Comparison of ENCODE assay signal across 10 mouse cellular contexts in the genomic region with DNA sequence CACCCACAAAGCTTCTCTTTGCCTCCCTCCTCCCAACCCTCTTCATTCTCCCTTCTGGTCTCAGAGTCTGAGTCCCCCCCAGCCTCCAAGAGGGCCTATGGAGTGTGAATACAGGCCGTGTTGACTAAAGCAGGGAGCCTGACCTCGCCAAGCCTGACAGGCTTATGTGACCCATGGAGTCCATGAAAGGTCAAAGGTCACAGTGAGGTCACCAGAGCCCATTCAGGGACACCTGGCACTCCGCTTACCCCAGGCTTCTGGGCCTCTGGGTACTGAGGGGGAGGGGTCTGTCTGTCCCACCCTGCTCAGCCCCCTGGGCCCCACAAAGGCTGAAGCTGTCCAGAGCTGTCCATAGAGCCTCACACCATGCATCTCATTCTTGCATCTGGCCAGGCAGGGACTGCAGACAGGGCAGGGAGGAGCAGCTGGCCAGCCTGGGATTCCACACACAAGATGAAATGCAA. TPM values are rescaled to one million over a fixed set of nuclear protein-coding genes. Genes with fewer than 3 reads are reported as not detected.
DNase-seq lines count a peak whose midpoint lies in the region; ATAC-seq and TF ChIP-seq lines count a peak whose summit lies in the region.
"Had no signal": no experiment of that assay in that cellular context is flagged by ENCODE, and none has a peak within 500 bp of the region (broad histone marks: within the 10 kb centered on the region; RNA-seq: fewer than 3 reads in every experiment).

No protein-coding gene starts in this region.

- H3K9ac ChIP-seq in forebrain, postnatal 0 days: no peak overlapping the region
- no peak overlapping the region for H3K9ac ChIP-seq in midbrain, embryonic 12.5 days (replicated peaks)
- H3K9ac ChIP-seq in midbrain, embryonic 15.5 days: no peak overlapping the region
- H3K9ac ChIP-seq in liver, embryonic 15.5 days: no peak overlapping the region
- H3K9ac ChIP-seq in intestine, embryonic 16.5 days (ENCODE audit: low read depth, low read length): no peak overlapping the region

- H3K4me2 ChIP-seq in forebrain, postnatal 0 days (ENCODE audit: low read depth): no peak overlapping the region
- H3K4me2 ChIP-seq in midbrain, embryonic 12.5 days (replicated peaks): no peak overlapping the region
- no peak overlapping the region for H3K4me2 ChIP-seq in midbrain, embryonic 15.5 days
- no peak overlapping the region for H3K4me2 ChIP-seq in liver, embryonic 15.5 days
- H3K4me2 ChIP-seq in intestine, embryonic 16.5 days (ENCODE audit: low read depth, low read length): no peak overlapping the region

- 3% methylated on average over 3 of the region's 3 CpGs for WGBS in forebrain, embryonic 10.5 days
- WGBS in forebrain, postnatal 0 days: 6% methylated on average over 3 of the region's 3 CpGs
- 5% methylated on average over 3 of the region's 3 CpGs for WGBS in midbrain, embryonic 12.5 days
- 7% methylated on average over 3 of the region's 3 CpGs for WGBS in midbrain, embryonic 15.5 days
- 27% methylated on average over 3 of the region's 3 CpGs for WGBS in liver, embryonic 15.5 days (ENCODE audit: insufficient replicate concordance)
- WGBS in intestine, embryonic 16.5 days: 20% methylated on average over 3 of the region's 3 CpGs

- no peaks in the 10 kb centered on the region for H3K27me3 ChIP-seq in forebrain, embryonic 10.5 days (ENCODE audit: poor library complexity, severe bottlenecking)
- no peaks in the 10 kb centered on the region for H3K27me3 ChIP-seq in forebrain, postnatal 0 days (ENCODE audit: insufficient read depth, low read length)
- H3K27me3 ChIP-seq in midbrain, embryonic 12.5 days: no peaks in the 10 kb centered on the region
- H3K27me3 ChIP-seq in midbrain, embryonic 15.5 days (replicated peaks): no peaks in the 10 kb centered on the region
- H3K27me3 ChIP-seq in liver, embryonic 15.5 days: no peaks in the 10 kb centered on the region
- H3K27me3 ChIP-seq in intestine, embryonic 16.5 days (replicated peaks; ENCODE audit: control insufficient read depth, insufficient read depth, low read length): no peaks in the 10 kb centered on the region

- H3K36me3 ChIP-seq in forebrain, embryonic 10.5 days (replicated peaks): no peaks in the 10 kb centered on the region
- H3K36me3 ChIP-seq in forebrain, postnatal 0 days (ENCODE audit: insufficient read depth): no peaks in the 10 kb centered on the region
- no peaks in the 10 kb centered on the region for H3K36me3 ChIP-seq in midbrain, embryonic 12.5 days
- no peaks in the 10 kb centered on the region for H3K36me3 ChIP-seq in midbrain, embryonic 15.5 days (replicated peaks)
- no peaks in the 10 kb centered on the region for H3K36me3 ChIP-seq in liver, embryonic 15.5 days (replicated peaks)
- H3K36me3 ChIP-seq in intestine, embryonic 16.5 days (ENCODE audit: control insufficient read depth, insufficient read depth, low read length): no peaks in the 10 kb centered on the region

- peak overlapping the region; percentile 83 for H3K27ac ChIP-seq in forebrain, embryonic 10.5 days
- no peak overlapping the region for H3K27ac ChIP-seq in forebrain, postnatal 0 days (ENCODE audit: low read depth, low read length)
- H3K27ac ChIP-seq in midbrain, embryonic 12.5 days (replicated peaks): 0 out of 2 replicates have a peak overlapping the region, but pooled peaks have one; percentile 30
- no peak overlapping the region for H3K27ac ChIP-seq in midbrain, embryonic 15.5 days
- no peak overlapping the region for H3K27ac ChIP-seq in liver, embryonic 15.5 days (replicated peaks)
- H3K27ac ChIP-seq in intestine, embryonic 16.5 days (ENCODE audit: low read length): no peak overlapping the region

- H3K4me3 ChIP-seq in forebrain, embryonic 10.5 days: 0 out of 2 replicates have a peak overlapping the region, but pooled peaks have one; percentile 5
- H3K4me3 ChIP-seq in forebrain, postnatal 0 days (ENCODE audit: low read depth, low read length): no peak overlapping the region
- H3K4me3 ChIP-seq in midbrain, embryonic 12.5 days: no peak overlapping the region
- H3K4me3 ChIP-seq in midbrain, embryonic 15.5 days: no peak overlapping the region
- no peak overlapping the region for H3K4me3 ChIP-seq in liver, embryonic 15.5 days (replicated peaks)
- H3K4me3 ChIP-seq in intestine, embryonic 16.5 days (ENCODE audit: low read length): no peak overlapping the region

- peaks cover 54% of the 10 kb centered on the region for H3K4me1 ChIP-seq in forebrain, embryonic 10.5 days
- H3K4me1 ChIP-seq in forebrain, postnatal 0 days (ENCODE audit: insufficient read depth): no peaks in the 10 kb centered on the region
- peaks cover 11% of the 10 kb centered on the region for H3K4me1 ChIP-seq in midbrain, embryonic 12.5 days
- H3K4me1 ChIP-seq in midbrain, embryonic 15.5 days: peaks cover 3% of the 10 kb centered on the region; the same call in 1 of the 2 replicates
- H3K4me1 ChIP-seq in liver, embryonic 15.5 days (replicated peaks): peaks cover 11% of the 10 kb centered on the region; the same call in 1 of the 2 replicates
- H3K4me1 ChIP-seq in intestine, embryonic 16.5 days (ENCODE audit: control insufficient read depth, insufficient read depth, low read length): peaks cover 15% of the 10 kb centered on the region

- no peak for TF ChIP-seq CTCF in forebrain, postnatal 0 days (IDR thresholded peaks at IDR 0.05; ENCODE audit: low read depth)

- peak; percentile 74 for DNase-seq in forebrain, embryonic 10.5 days (ENCODE audit: extremely low spot score, low spot score)
- no peak for DNase-seq in forebrain, postnatal 0 days
- no peak for DNase-seq in kidney, adult 9 months
- DNase-seq: left cerebral cortex, postnatal 4 days; thymus, postnatal 14 days had no signal

- ATAC-seq in forebrain, postnatal 0 days: no peak
- ATAC-seq in midbrain, embryonic 12.5 days (ENCODE audit: low FRiP score, low read depth): peak; percentile 82
- ATAC-seq in midbrain, embryonic 15.5 days (replicated peaks): no peak
- ATAC-seq in liver, embryonic 15.5 days (ENCODE audit: insufficient read depth): peak; percentile 52
- ATAC-seq in intestine, embryonic 16.5 days: no peak; the same call in 1 of the 2 replicates
- ATAC-seq in activated CD4-positive, CD25-positive, alpha-beta regulatory T cell, adult 4 months: no peak

- H3K9me3 ChIP-seq in forebrain, embryonic 10.5 days: no peaks in the 10 kb centered on the region
- no peaks in the 10 kb centered on the region for H3K9me3 ChIP-seq in forebrain, postnatal 0 days (ENCODE audit: low read length)
- no peaks in the 10 kb centered on the region for H3K9me3 ChIP-seq in midbrain, embryonic 12.5 days
- H3K9me3 ChIP-seq in midbrain, embryonic 15.5 days: no peaks in the 10 kb centered on the region
- H3K9me3 ChIP-seq in liver, embryonic 15.5 days (replicated peaks): no peaks in the 10 kb centered on the region
- no peaks in the 10 kb centered on the region for H3K9me3 ChIP-seq in intestine, embryonic 16.5 days (ENCODE audit: control insufficient read depth, low read length)

RNA-seq across cellular contexts. Expression of a gene that starts 37.2 kb away (rescaled TPM):
- polyA plus RNA-seq in forebrain, embryonic 10.5 days (2016; fragmentation: Nextera tagmentation; extraction: Ambion mirVana): 2.1 and 2.4 TPM in 2 replicates
- 25.9 and 28.7 TPM in 2 replicates for total RNA-seq in forebrain, postnatal 0 days (2014; rRNA removed)
- polyA plus RNA-seq in forebrain, postnatal 0 days (2015; fragmentation: Nextera tagmentation; extraction: Ambion mirVana): 3.7 and 4.0 TPM in 2 replicates
- polyA plus RNA-seq in midbrain, embryonic 12.5 days (2016; fragmentation: Nextera tagmentation; extraction: Ambion mirVana): 3.7 and 4.5 TPM in 2 replicates
- 5.0 and 6.4 TPM in 2 replicates for polyA plus RNA-seq in midbrain, embryonic 15.5 days (2015; fragmentation: Nextera tagmentation; extraction: Ambion mirVana)
- 0.13 and 0.15 TPM in 2 replicates for polyA plus RNA-seq in liver, embryonic 15.5 days (2015; fragmentation: Nextera tagmentation; extraction: Ambion mirVana)
- polyA plus RNA-seq in intestine, embryonic 16.5 days (2015; fragmentation: Nextera tagmentation; extraction: Ambion mirVana): 0.59 and 0.66 TPM in 2 replicates
- not detected for polyA plus RNA-seq in activated CD4-positive, CD25-positive, alpha-beta regulatory T cell, adult 4 months (2017; shearing (Covaris generic))

RNA-seq across cellular contexts. Expression of a gene that starts 56.2 kb away (rescaled TPM):
- polyA plus RNA-seq in forebrain, embryonic 10.5 days (2016; fragmentation: Nextera tagmentation; extraction: Ambion mirVana): 50.5 and 50.7 TPM in 2 replicates
- total RNA-seq in forebrain, postnatal 0 days (2014; rRNA removed): 49.1 and 66.3 TPM in 2 replicates
- polyA plus RNA-seq in forebrain, postnatal 0 days (2015; fragmentation: Nextera tagmentation; extraction: Ambion mirVana): 39.9 and 50.1 TPM in 2 replicates
- polyA plus RNA-seq in midbrain, embryonic 12.5 days (2016; fragmentation: Nextera tagmentation; extraction: Ambion mirVana): 105 and 109 TPM in 2 replicates
- polyA plus RNA-seq in midbrain, embryonic 15.5 days (2015; fragmentation: Nextera tagmentation; extraction: Ambion mirVana): 53.2 and 56.3 TPM in 2 replicates
- polyA plus RNA-seq in liver, embryonic 15.5 days (2015; fragmentation: Nextera tagmentation; extraction: Ambion mirVana): 11.7 and 12.3 TPM in 2 replicates
- polyA plus RNA-seq in intestine, embryonic 16.5 days (2015; fragmentation: Nextera tagmentation; extraction: Ambion mirVana): 14.4 and 19.9 TPM in 2 replicates
- under 1 TPM in 1 of 2 experiments, not detected in 1; 0.12 TPM for polyA plus RNA-seq in activated CD4-positive, CD25-positive, alpha-beta regulatory T cell, adult 4 months (2017; shearing (Covaris generic))

Comparison
In these comparisons a context has a peak if more than half of its experiments do, and no peak if none do; other contexts are left out.
1. H3K27ac ChIP-seq: peak in forebrain, embryonic 10.5 days (single experiment) and midbrain, embryonic 12.5 days (single experiment); none in forebrain, postnatal 0 days (single experiment), midbrain, embryonic 15.5 days (single experiment), liver, embryonic 15.5 days (single experiment) and intestine, embryonic 16.5 days (single experiment).
2. ATAC-seq: peak in midbrain, embryonic 12.5 days (single experiment) and liver, embryonic 15.5 days (single experiment); none in forebrain, postnatal 0 days (single experiment), midbrain, embryonic 15.5 days (single experiment), intestine, embryonic 16.5 days (single experiment) and activated CD4-positive, CD25-positive, alpha-beta regulatory T cell, adult 4 months (single experiment).
3. RNA of a gene that starts 56.2 kb away (polyA plus RNA-seq): 105 to 109 TPM in midbrain, embryonic 12.5 days, 53.2 to 56.3 TPM in midbrain, embryonic 15.5 days, 50.5 to 50.7 TPM in forebrain, embryonic 10.5 days, 39.9 to 50.1 TPM in forebrain, postnatal 0 days, 14.4 to 19.9 TPM in intestine, embryonic 16.5 days and 11.7 to 12.3 TPM in liver, embryonic 15.5 days; 0.12 TPM in activated CD4-positive, CD25-positive, alpha-beta regulatory T cell, adult 4 months; every median in the first group is over 10 times any median in the second.